ENCODE assay signal across 9 mouse cellular contexts in genomic region chr7:34462069-34462468, GRCm38 (mm10).
DNase-seq lines count a peak whose midpoint lies in the region; ATAC-seq and TF ChIP-seq lines count a peak whose summit lies in the region.
"Had no signal": no experiment of that assay in that cellular context is flagged by ENCODE, and none has a peak within 500 bp of the region (broad histone marks: within the 10 kb centered on the region; RNA-seq: fewer than 3 reads in every experiment).

No protein-coding gene starts in this region.

- intact Hi-C loops in gastrocnemius, adult 2 months (cut with DNase I) = no loop called here
- intact Hi-C loops in gastrocnemius, postnatal 36 days (cut with DNase I) = no loop called here

- H3K9me3 ChIP-seq in midbrain, postnatal 0 days (ENCODE audit: low read length) = no peaks in the 10 kb centered on the region
- H3K9me3 ChIP-seq in midbrain, embryonic 15.5 days = no peaks in the 10 kb centered on the region
- H3K9me3 ChIP-seq: heart, embryonic 13.5 days had no signal

- H3K4me3 ChIP-seq in gastrocnemius, adult 2 months = no peak overlapping the region
- no peak overlapping the region for H3K4me3 ChIP-seq in midbrain, postnatal 0 days (ENCODE audit: low read depth, low read length)
- H3K4me3 ChIP-seq in midbrain, embryonic 15.5 days = no peak overlapping the region
- H3K4me3 ChIP-seq: heart, embryonic 13.5 days had no signal

- no peak for ATAC-seq in midbrain, postnatal 0 days (ENCODE audit: low FRiP score)
- ATAC-seq in midbrain, embryonic 15.5 days (replicated peaks) = no peak

- 54% methylated on average over 9 of the region's 9 CpGs for WGBS in midbrain, postnatal 0 days
- WGBS in midbrain, embryonic 15.5 days = 64% methylated on average over 9 of the region's 9 CpGs

- DNase-seq in gastrocnemius, adult 2 months = peak; percentile 41
- no peak for DNase-seq in gastrocnemius, postnatal 36 days
- DNase-seq in midbrain, postnatal 0 days (ENCODE audit: low spot score) = peak; percentile 45
- DNase-seq in WW6 (ENCODE audit: low read depth, low spot score) = peak; percentile 47
- peak; percentile 15 for DNase-seq in embryo, embryonic 9.5 days (ENCODE audit: extremely low spot score)
- DNase-seq in retina, adult 2 months (ENCODE audit: low read depth, low spot score) = peak; percentile 13
- no peak for DNase-seq in yolk sac, embryonic 10.5 days (ENCODE audit: low spot score)

- no peaks in the 10 kb centered on the region for H3K27me3 ChIP-seq in midbrain, postnatal 0 days (ENCODE audit: insufficient read depth, low read length)
- H3K27me3 ChIP-seq in midbrain, embryonic 15.5 days (replicated peaks) = no peaks in the 10 kb centered on the region
- H3K27me3 ChIP-seq: heart, embryonic 13.5 days had no signal

- peak; percentile 56 for TF ChIP-seq CTCF in gastrocnemius, adult 2 months (IDR thresholded peaks at IDR 0.05)
- TF ChIP-seq CTCF in midbrain, postnatal 0 days (IDR thresholded peaks at IDR 0.05) = peak; percentile 66

- H3K4me1 ChIP-seq in midbrain, postnatal 0 days (ENCODE audit: insufficient read depth, low read length) = no peaks in the 10 kb centered on the region
- no peaks in the 10 kb centered on the region for H3K4me1 ChIP-seq in midbrain, embryonic 15.5 days
- H3K4me1 ChIP-seq: heart, embryonic 13.5 days had no signal

- H3K27ac ChIP-seq in gastrocnemius, adult 2 months = no peak overlapping the region
- no peak overlapping the region for H3K27ac ChIP-seq in midbrain, postnatal 0 days (ENCODE audit: low read depth, low read length)
- H3K27ac ChIP-seq in midbrain, embryonic 15.5 days = no peak overlapping the region
- H3K27ac ChIP-seq: heart, embryonic 13.5 days had no signal

- H3K4me2 ChIP-seq in midbrain, postnatal 0 days (ENCODE audit: low read depth, low read length, poor library complexity, severe bottlenecking) = no peak overlapping the region
- no peak overlapping the region for H3K4me2 ChIP-seq in midbrain, embryonic 15.5 days
- H3K4me2 ChIP-seq: heart, embryonic 13.5 days had no signal

- H3K36me3 ChIP-seq in midbrain, postnatal 0 days (ENCODE audit: insufficient read depth, low read length) = no peaks in the 10 kb centered on the region
- H3K36me3 ChIP-seq in midbrain, embryonic 15.5 days (replicated peaks) = no peaks in the 10 kb centered on the region
- H3K36me3 ChIP-seq: heart, embryonic 13.5 days had no signal

- H3K9ac ChIP-seq in midbrain, postnatal 0 days (replicated peaks; ENCODE audit: low read length, poor library complexity, severe bottlenecking) = no peak overlapping the region
- no peak overlapping the region for H3K9ac ChIP-seq in midbrain, embryonic 15.5 days
- H3K9ac ChIP-seq: heart, embryonic 13.5 days had no signal

Comparison
In these comparisons a context has a peak if more than half of its experiments do, and no peak if none do; other contexts are left out.
1. DNase-seq: peak in gastrocnemius, adult 2 months (single experiment), midbrain, postnatal 0 days (single experiment), WW6 (single experiment), embryo, embryonic 9.5 days (single experiment) and retina, adult 2 months (single experiment); none in gastrocnemius, postnatal 36 days (0 of 2) and yolk sac, embryonic 10.5 days (single experiment).